Mouse (Mus musculus): Measurements from ENCODE around the gene St6gal1. TPM values are rescaled to one million over a fixed set of nuclear protein-coding genes. Genes with fewer than 3 reads are reported as not detected.
"Not testable (repeated sequence)": the region's sequence is repeated elsewhere in the genome, so short reads cannot be mapped to it uniquely, and the experiment has no call there.

The St6gal1 gene
- 15.9 and 18.1 TPM in 2 replicates for polyA plus RNA-seq (2015; fragmentation: Nextera tagmentation; extraction: Ambion mirVana)

DNA sequence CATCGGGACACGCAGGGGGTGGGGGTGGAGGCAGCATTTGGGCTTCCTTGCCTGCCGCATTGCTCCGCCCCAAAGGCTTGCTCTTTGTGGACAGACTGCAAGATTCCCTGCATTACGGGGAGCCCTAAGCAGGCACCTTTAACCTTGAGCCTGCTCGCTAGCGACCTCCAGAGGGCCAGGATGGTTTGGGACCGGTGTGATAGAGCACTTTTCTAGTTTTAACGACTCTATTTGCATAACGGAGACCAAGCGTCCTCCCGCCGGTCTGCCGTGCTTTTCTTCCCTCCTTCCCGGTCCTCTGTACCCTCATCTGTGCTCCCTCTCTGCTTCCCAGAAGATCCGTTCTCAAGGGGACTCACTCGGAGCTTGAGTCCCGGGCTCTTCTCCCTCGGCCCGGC is at the start of gene St6gal1:
Gene St6gal1 (plus strand): TSS at position 70 of the 398 bp plus-strand sequence.
- Histone ChIP-seq H3K9ac (peak within 1 kb of the TSS; percentile 94), H3K27me3 (replicated peaks) (peaks cover 32% of the 10 kb centered on the region), H3K4me1 (peaks cover 45% of the 10 kb centered on the region), H3K27ac (replicated peaks) (peak within 1 kb of the TSS; percentile 90), H3K36me3 (no peaks in the 10 kb centered on the region), H3K4me3 (peak within 1 kb of the TSS; percentile 83), H3K4me2 (peak within 1 kb of the TSS; percentile 93), H3K9me3 (0 out of 2 replicates have a peak, but pooled peaks cover 2% of the 10 kb centered on the region)
- WGBS: under 1% methylated on average over 20 of the region's 20 CpGs
- ATAC-seq (ENCODE audit: extremely low read depth, insufficient number of reproducible peaks, low FRiP score, low TSS enrichment): peak; percentile 30; the same call in 1 of the 2 replicates

DNA sequence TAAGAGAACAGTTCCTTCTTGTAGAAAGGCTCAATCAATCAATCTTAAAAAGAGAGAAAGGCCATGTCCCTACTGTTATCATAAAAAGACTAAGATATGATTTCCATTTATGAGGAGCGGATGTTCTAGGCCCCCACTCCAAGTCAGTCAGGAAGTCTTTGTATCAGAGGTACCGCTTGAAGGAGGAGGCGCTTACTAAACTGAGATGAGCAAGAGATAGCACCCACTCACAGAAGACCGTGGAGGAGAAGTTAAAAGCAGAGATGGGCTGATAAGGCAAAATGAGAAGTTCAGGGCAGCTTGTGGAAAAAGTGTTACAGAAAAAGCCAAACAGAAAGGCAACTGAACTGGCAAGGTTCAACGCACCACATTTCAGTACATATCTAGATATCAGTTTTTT is 49.7 kb upstream of the St6gal1 start:
- H3K9ac ChIP-seq: no peak overlapping the region
- H3K9me3 ChIP-seq: 0 out of 2 replicates have a peak, but pooled peaks cover 5% of the 10 kb centered on the region
- peaks cover 13% of the 10 kb centered on the region; the same call in 1 of the 2 replicates for H3K4me1 ChIP-seq
- no peak overlapping the region for H3K4me3 ChIP-seq
- ATAC-seq (ENCODE audit: extremely low read depth, insufficient number of reproducible peaks, low FRiP score, low TSS enrichment): no peak
- WGBS: 73% methylated on average over 5 of the region's 5 CpGs
- no peaks in the 10 kb centered on the region for H3K36me3 ChIP-seq
- no peaks in the 10 kb centered on the region for H3K27me3 ChIP-seq (replicated peaks)
- no peak overlapping the region for H3K4me2 ChIP-seq
- H3K27ac ChIP-seq (replicated peaks): no peak overlapping the region

GRCm38 (mm10) chr16:23175956-23176355 is 48.6 kb upstream of the St6gal1 start:
- peak overlapping the region; percentile 45 for H3K27ac ChIP-seq (replicated peaks)
- 34% methylated on average over 3 of the region's 3 CpGs for WGBS

DNA sequence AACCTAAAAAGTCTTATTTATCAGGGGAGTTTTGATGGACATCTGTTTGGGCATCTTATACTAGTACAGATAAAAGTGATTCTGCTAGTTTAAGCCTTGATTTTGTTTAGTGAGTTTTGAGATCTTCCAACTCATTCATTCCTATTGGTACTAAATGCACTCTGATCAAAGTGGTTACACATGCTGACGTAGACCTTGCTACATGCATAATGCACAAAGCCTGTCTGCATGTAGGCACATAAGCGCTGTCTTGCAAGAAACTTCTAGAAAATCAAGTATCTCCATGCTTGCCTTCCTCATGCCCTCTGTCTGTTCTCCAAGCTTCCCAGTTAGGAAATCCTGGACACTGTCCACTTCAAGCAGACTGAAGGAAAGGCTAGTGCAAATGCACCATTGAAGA is 46.7 kb upstream of the St6gal1 start:
- 0 out of 2 replicates have a peak, but pooled peaks cover 10% of the 10 kb centered on the region for H3K4me1 ChIP-seq
- H3K27ac ChIP-seq (replicated peaks): no peak overlapping the region
- no peaks in the 10 kb centered on the region for H3K27me3 ChIP-seq (replicated peaks)
- no peaks in the 10 kb centered on the region for H3K36me3 ChIP-seq
- no peaks in the 10 kb centered on the region for H3K9me3 ChIP-seq
- 90% methylated on average over 2 of the region's 2 CpGs for WGBS
- no peak overlapping the region for H3K4me3 ChIP-seq
- no peak overlapping the region for H3K9ac ChIP-seq
- no peak overlapping the region for H3K4me2 ChIP-seq
- ATAC-seq (ENCODE audit: extremely low read depth, insufficient number of reproducible peaks, low FRiP score, low TSS enrichment): no peak

More at GRCm38 (mm10) chr16:23175956-23176355, 48.6 kb upstream of the St6gal1 start:
- Histone ChIP-seq H3K4me3 (no peak overlapping the region), H3K27me3 (replicated peaks) (no peaks in the 10 kb centered on the region), H3K4me1 (0 out of 2 replicates have a peak, but pooled peaks cover 10% of the 10 kb centered on the region), H3K36me3 (no peaks in the 10 kb centered on the region), H3K9me3 (0 out of 2 replicates have a peak, but pooled peaks cover 5% of the 10 kb centered on the region), H3K9ac (no peak overlapping the region), H3K4me2 (no peak overlapping the region)
- no peak for ATAC-seq (ENCODE audit: extremely low read depth, insufficient number of reproducible peaks, low FRiP score, low TSS enrichment)

- H3K36me3 ChIP-seq: no peaks in the 10 kb centered on the region
- H3K27ac ChIP-seq (replicated peaks): no peak overlapping the region
- H3K9ac ChIP-seq: no peak overlapping the region
- ATAC-seq (ENCODE audit: extremely low read depth, insufficient number of reproducible peaks, low FRiP score, low TSS enrichment): no peak
- H3K4me2 ChIP-seq: no peak overlapping the region
- no peaks in the 10 kb centered on the region for H3K9me3 ChIP-seq
- 0 out of 2 replicates have a peak, but pooled peaks cover 10% of the 10 kb centered on the region for H3K4me1 ChIP-seq
- 92% methylated on average over 5 of the region's 5 CpGs for WGBS
- no peak overlapping the region for H3K4me3 ChIP-seq
- H3K27me3 ChIP-seq (replicated peaks): no peaks in the 10 kb centered on the region
These were observed 45.7 kb upstream of the St6gal1 start for GRCm38 (mm10) chr16:23178796-23179195.

DNA sequence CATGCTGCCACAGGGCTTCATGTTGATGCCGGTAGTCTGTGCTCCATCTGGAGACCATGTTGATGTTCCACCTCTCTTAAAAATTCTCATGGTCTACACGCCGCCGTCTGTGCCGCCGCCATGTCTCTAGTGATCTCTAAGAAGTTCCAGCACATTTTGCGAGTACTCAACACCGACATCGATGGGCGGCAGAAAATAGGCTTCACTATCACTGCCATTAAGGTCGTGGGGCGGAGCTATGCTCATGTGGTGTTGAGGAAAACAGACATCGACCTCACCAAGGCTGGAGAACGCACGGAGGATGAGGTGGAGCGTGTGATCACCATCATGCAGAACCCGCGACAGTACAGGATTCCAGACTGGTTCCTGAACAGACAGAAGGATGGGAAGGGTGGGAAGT is 45.1 kb upstream of the St6gal1 start:
- H3K27ac ChIP-seq (replicated peaks); H3K4me2 ChIP-seq; H3K36me3 ChIP-seq; H3K4me3 ChIP-seq; ATAC-seq (ENCODE audit: extremely low read depth, insufficient number of reproducible peaks, low FRiP score, low TSS enrichment); H3K9me3 ChIP-seq; H3K9ac ChIP-seq; H3K27me3 ChIP-seq (replicated peaks): not testable (repeated sequence)
- H3K4me1 ChIP-seq: 0 out of 2 replicates have a peak, but pooled peaks cover 10% of the 10 kb centered on the region
- WGBS: 83% methylated on average over 18 of the region's 18 CpGs

DNA sequence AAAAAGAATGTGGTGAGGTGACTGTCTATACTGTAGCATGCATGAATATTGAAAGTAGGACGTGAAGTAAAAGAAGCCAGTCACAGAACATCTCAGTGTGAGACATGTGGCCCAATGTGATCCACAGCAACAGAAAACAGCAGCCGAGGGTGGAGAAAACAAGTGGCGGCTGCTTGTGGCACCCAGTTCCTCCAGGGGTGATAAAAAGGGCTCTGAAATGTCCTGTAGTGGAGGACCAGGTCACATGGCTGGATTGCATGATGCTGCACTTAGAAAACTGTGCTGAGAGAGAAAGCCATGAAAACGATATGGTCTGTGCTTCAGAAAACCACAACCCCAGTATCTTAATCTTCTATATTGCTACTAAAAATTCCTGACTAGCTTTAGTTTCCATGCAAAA is 43.5 kb upstream of the St6gal1 start:
- Histone ChIP-seq H3K4me1 (0 out of 2 replicates have a peak, but pooled peaks cover 7% of the 10 kb centered on the region), H3K27ac (replicated peaks) (no peak overlapping the region), H3K4me2 (no peak overlapping the region), H3K27me3 (replicated peaks) (no peaks in the 10 kb centered on the region), H3K36me3 (no peaks in the 10 kb centered on the region), H3K9ac (no peak overlapping the region), H3K4me3 (no peak overlapping the region), H3K9me3 (no peaks in the 10 kb centered on the region)
- ATAC-seq (ENCODE audit: extremely low read depth, insufficient number of reproducible peaks, low FRiP score, low TSS enrichment): no peak
- WGBS: 53% methylated on average over 4 of the region's 4 CpGs

DNA sequence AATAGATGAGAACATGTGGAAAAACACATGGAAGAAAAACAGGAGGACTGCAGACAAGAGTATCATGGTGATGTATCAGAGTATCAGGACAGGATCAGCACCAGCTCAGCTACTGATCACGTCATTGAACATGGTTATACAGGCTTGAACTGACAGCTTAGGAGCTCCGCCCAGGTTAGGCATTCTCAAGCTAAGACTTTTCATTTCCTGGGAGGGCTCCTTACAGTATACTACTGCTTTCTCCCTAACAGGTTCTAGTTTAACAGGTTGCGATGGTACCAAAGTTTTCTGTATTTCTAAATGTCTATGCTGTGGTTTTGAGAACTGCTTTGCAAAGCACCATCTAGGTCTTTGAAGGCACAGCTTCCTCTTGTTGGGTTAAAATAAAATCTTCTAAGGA is 43.1 kb upstream of the St6gal1 start:
- H3K9ac ChIP-seq: no peak overlapping the region
- H3K4me3 ChIP-seq: no peak overlapping the region
- H3K27me3 ChIP-seq (replicated peaks): no peaks in the 10 kb centered on the region
- H3K9me3 ChIP-seq: no peaks in the 10 kb centered on the region
- 68% methylated on average over 3 of the region's 3 CpGs for WGBS
- 0 out of 2 replicates have a peak, but pooled peaks cover 3% of the 10 kb centered on the region for H3K4me1 ChIP-seq
- no peak overlapping the region for H3K27ac ChIP-seq (replicated peaks)
- no peaks in the 10 kb centered on the region for H3K36me3 ChIP-seq
- ATAC-seq (ENCODE audit: extremely low read depth, insufficient number of reproducible peaks, low FRiP score, low TSS enrichment): no peak
- H3K4me2 ChIP-seq: no peak overlapping the region

GRCm38 (mm10) chr16:23181942-23182597 is 42.5 kb upstream of the St6gal1 start:
- ATAC-seq (ENCODE audit: extremely low read depth, insufficient number of reproducible peaks, low FRiP score, low TSS enrichment): no peak
- Histone ChIP-seq H3K9me3 (no peaks in the 10 kb centered on the region), H3K4me2 (no peak overlapping the region), H3K36me3 (no peaks in the 10 kb centered on the region), H3K9ac (no peak overlapping the region), H3K4me1 (no peaks in the 10 kb centered on the region), H3K27ac (replicated peaks) (no peak overlapping the region), H3K27me3 (replicated peaks) (no peaks in the 10 kb centered on the region), H3K4me3 (no peak overlapping the region)
- 50% methylated on average over 1 of the region's 1 CpGs for WGBS

GRCm38 (mm10) chr16:23185824-23186223 is 38.7 kb upstream of the St6gal1 start:
- Histone ChIP-seq H3K27me3 (replicated peaks) (no peaks in the 10 kb centered on the region), H3K4me3 (no peak overlapping the region), H3K9me3 (0 out of 2 replicates have a peak, but pooled peaks cover 4% of the 10 kb centered on the region), H3K4me2 (no peak overlapping the region), H3K9ac (no peak overlapping the region), H3K36me3 (no peaks in the 10 kb centered on the region), H3K27ac (replicated peaks) (no peak overlapping the region), H3K4me1 (0 out of 2 replicates have a peak, but pooled peaks cover 2% of the 10 kb centered on the region)
- WGBS: 86% methylated on average over 2 of the region's 2 CpGs
- no peak for ATAC-seq (ENCODE audit: extremely low read depth, insufficient number of reproducible peaks, low FRiP score, low TSS enrichment)

- Histone ChIP-seq H3K36me3 (no peaks in the 10 kb centered on the region), H3K27me3 (replicated peaks) (no peaks in the 10 kb centered on the region), H3K4me3 (no peak overlapping the region), H3K27ac (replicated peaks) (no peak overlapping the region), H3K9ac (no peak overlapping the region), H3K9me3 (0 out of 2 replicates have a peak, but pooled peaks cover 4% of the 10 kb centered on the region), H3K4me1 (0 out of 2 replicates have a peak, but pooled peaks cover 2% of the 10 kb centered on the region), H3K4me2 (no peak overlapping the region)
- WGBS: 48% methylated on average over 4 of the region's 4 CpGs
- ATAC-seq (ENCODE audit: extremely low read depth, insufficient number of reproducible peaks, low FRiP score, low TSS enrichment): no peak
These were observed 38.1 kb upstream of the St6gal1 start for GRCm38 (mm10) chr16:23186418-23186817.

Data from heart, embryonic 13.5 days (tissue).